Mouse (Mus musculus) kidney, adult 2 months (tissue): ENCODE measurements around the gene Lrrn2.

ENCODE experiments used
- CTCF ChIP-seq: fragments of 200-500 bp; conservative IDR thresholded peaks from 2 replicates; pipeline ENCODE4 v1.5.1; 2011; ENCODE audit warnings: low read depth, mild to moderate bottlenecking, control low read depth, low read length, moderate library complexity, mixed read lengths; ENCODE audit not compliant: insufficient read depth, insufficient read length
- POLR2A ChIP-seq: fragments of 200-500 bp; IDR thresholded peaks from one replicate; pipeline ENCODE4 v1.6.1; 2011; ENCODE audit warnings: low read depth, low read length, control low read depth

DNA sequence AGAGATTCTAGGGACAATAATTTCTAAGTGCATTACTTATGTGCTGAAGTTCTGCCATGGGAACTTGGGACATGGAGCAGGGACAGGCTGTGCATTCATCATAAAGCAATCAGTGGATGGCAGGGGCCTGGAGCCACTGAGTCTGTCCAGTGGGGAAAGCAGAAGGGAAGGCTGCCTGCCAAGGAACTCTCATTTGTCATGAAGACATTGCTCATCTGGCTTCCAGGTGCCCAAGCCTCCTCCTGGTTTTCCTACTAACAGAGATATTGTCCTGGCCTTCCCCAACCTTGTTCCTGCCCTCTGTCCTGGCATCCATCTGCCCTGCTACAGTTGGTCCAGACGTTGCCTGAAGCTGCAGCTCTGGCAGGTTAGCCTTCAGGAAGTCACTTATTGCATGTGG is 97.3 kb downstream of the Lrrn2 start:
- TF ChIP-seq POLR2A: no peak
- TF ChIP-seq CTCF: no peak
